Mouse (Mus musculus) lung, adult 2 months (tissue): Measurements from ENCODE around the gene Rer1.

Source experiments
- CTCF ChIP-seq: fragments of 200-500 bp; IDR thresholded peaks from 2 replicates; pipeline ENCODE4 v1.5.1; 2011; ENCODE audit warnings: mild to moderate bottlenecking, low read length, control low read depth; ENCODE audit not compliant: insufficient read depth
- POLR2A ChIP-seq: fragments of 200-500 bp; IDR thresholded peaks from 2 replicates; pipeline ENCODE4 v1.6.1; 2011; ENCODE audit warnings: low read depth, mild to moderate bottlenecking, control low read depth, low read length, borderline replicate concordance; ENCODE audit errors: extremely low read depth

GRCm38 (mm10) chr4:155064474-155064873 is 21.7 kb downstream of the Rer1 start:
- 0 out of 2 replicates have a peak, but pooled peaks have one; percentile 3 for TF ChIP-seq CTCF
- TF ChIP-seq POLR2A, result no peak
